Comparison of ENCODE assay signal across 8 mouse cellular contexts in genomic region chr10:81626994-81627835, GRCm38 (mm10). TPM values are rescaled to one million over a fixed set of nuclear protein-coding genes. Genes with fewer than 3 reads are reported as not detected.
DNase-seq lines count a peak whose midpoint lies in the region; ATAC-seq and TF ChIP-seq lines count a peak whose summit lies in the region.

Sirt6 (minus strand) TSS chr10:81627797.

- H3K9ac ChIP-seq in kidney, embryonic 15.5 days = peak within 1 kb of the TSS; percentile 67

- 6% methylated on average over 40 of the region's 40 CpGs for WGBS in heart, embryonic 10.5 days
- 5% methylated on average over 40 of the region's 40 CpGs for WGBS in kidney, embryonic 15.5 days

- no peaks in the 10 kb centered on the region for H3K9me3 ChIP-seq in heart, embryonic 10.5 days
- no peaks in the 10 kb centered on the region for H3K9me3 ChIP-seq in kidney, embryonic 15.5 days (replicated peaks)

- peaks cover 19% of the 10 kb centered on the region for H3K4me1 ChIP-seq in bone marrow macrophage, adult 2 months (ENCODE audit: control insufficient read depth, insufficient read depth, low read length)
- no peaks in the 10 kb centered on the region for H3K4me1 ChIP-seq in embryonic fibroblast, embryonic 13.5 days (ENCODE audit: control insufficient read depth, insufficient read depth, low read length)
- H3K4me1 ChIP-seq in heart, embryonic 10.5 days = peaks cover 34% of the 10 kb centered on the region
- peaks cover 27% of the 10 kb centered on the region for H3K4me1 ChIP-seq in kidney, embryonic 15.5 days

- H3K36me3 ChIP-seq in heart, embryonic 10.5 days = peaks cover 43% of the 10 kb centered on the region
- H3K36me3 ChIP-seq in kidney, embryonic 15.5 days = peaks cover 36% of the 10 kb centered on the region

- TF ChIP-seq POLR2A in bone marrow macrophage, adult 2 months (IDR thresholded peaks at IDR 0.05; ENCODE audit: borderline replicate concordance, low read depth, low read length) = no peak; the same call in 1 of the 2 replicates
- peak; percentile 94 for TF ChIP-seq POLR2A in embryonic fibroblast, embryonic 13.5 days (IDR thresholded peaks at IDR 0.05; ENCODE audit: low read depth, low read length)

- H3K27me3 ChIP-seq in heart, embryonic 10.5 days (ENCODE audit: insufficient read depth, poor library complexity, severe bottlenecking) = no peaks in the 10 kb centered on the region
- H3K27me3 ChIP-seq in kidney, embryonic 15.5 days = no peaks in the 10 kb centered on the region

- H3K4me3 ChIP-seq in bone marrow macrophage, adult 2 months (ENCODE audit: insufficient read depth, low read length) = peak within 1 kb of the TSS; percentile 75
- peak within 1 kb of the TSS; percentile 61 for H3K4me3 ChIP-seq in embryonic fibroblast, embryonic 13.5 days (ENCODE audit: insufficient read depth, low read length)
- peak within 1 kb of the TSS; percentile 77 for H3K4me3 ChIP-seq in heart, embryonic 10.5 days
- peak within 1 kb of the TSS; percentile 66 for H3K4me3 ChIP-seq in kidney, embryonic 15.5 days (replicated peaks)

- H3K4me2 ChIP-seq in kidney, embryonic 15.5 days = peak within 1 kb of the TSS; percentile 72

- TF ChIP-seq CTCF in bone marrow macrophage, adult 2 months (IDR thresholded peaks at IDR 0.05; ENCODE audit: low read depth, low read length) = 0 out of 2 replicates have a peak, but pooled peaks have one; percentile 19
- no peak for TF ChIP-seq CTCF in embryonic fibroblast, embryonic 13.5 days (IDR thresholded peaks at IDR 0.05; ENCODE audit: borderline replicate concordance, insufficient read depth, low read length)

- peak within 1 kb of the TSS; percentile 87 for H3K27ac ChIP-seq in bone marrow macrophage, adult 2 months (ENCODE audit: insufficient read depth, low read depth, low read length)
- peak within 1 kb of the TSS; percentile 78 for H3K27ac ChIP-seq in embryonic fibroblast, embryonic 13.5 days (ENCODE audit: insufficient read depth, low read length)
- H3K27ac ChIP-seq in heart, embryonic 10.5 days = peak within 1 kb of the TSS; percentile 95
- peak within 1 kb of the TSS; percentile 94 for H3K27ac ChIP-seq in kidney, embryonic 15.5 days

- peak; percentile 87 for ATAC-seq in kidney, embryonic 15.5 days (replicated peaks; ENCODE audit: low FRiP score)
- peak; percentile 75 for ATAC-seq in monocyte, adult 5-6 weeks (replicated peaks; ENCODE audit: insufficient number of reproducible peaks, low FRiP score, low TSS enrichment, poor library complexity, severe bottlenecking)

- DNase-seq in A20 (ENCODE audit: low read depth, low spot score) = peak; percentile 97
- DNase-seq in heart, embryonic 10.5 days (ENCODE audit: low spot score) = peak; percentile 97
- DNase-seq in liver = peak; percentile 93
- DNase-seq in spleen, postnatal 4 days (ENCODE audit: low spot score in 2 of 2) = peak; percentile 87 to 92

RNA-seq across cellular contexts. Expression of gene Sirt6, which starts in this region (rescaled TPM):
- 10.9 and 13.2 TPM in 2 replicates for polyA plus RNA-seq in bone marrow macrophage, adult 2 months (2012; ENCODE audit: insufficient read depth, insufficient read length, missing spikeins)
- 14.0 and 17.5 TPM in 2 replicates for polyA plus RNA-seq in embryonic fibroblast, embryonic 13.5 days (2011; ENCODE audit: insufficient read length, low read depth, missing spikeins)
- 28.5 and 30.7 TPM in 2 replicates for polyA plus RNA-seq in heart, embryonic 10.5 days (2016; fragmentation: Nextera tagmentation; extraction: Ambion mirVana)
- polyA plus RNA-seq in kidney, embryonic 15.5 days (2015; fragmentation: Nextera tagmentation; extraction: Ambion mirVana) = 40.0 and 42.8 TPM in 2 replicates
- 4.8 to 5.8 TPM (median 5.0 TPM) in 3 replicates for total RNA-seq in monocyte, adult 5-6 weeks (2017)

Comparison
In these comparisons a context has a peak if more than half of its experiments do, and no peak if none do; other contexts are left out.
1. Peak in every context shown above with its lines: DNase-seq, ATAC-seq, H3K4me3 ChIP-seq and H3K27ac ChIP-seq.